Mouse (Mus musculus) brain, embryonic 14.5 days (tissue): ENCODE measurements around the gene Abcc12.

Experiments
- CTCF ChIP-seq: fragments of 200-500 bp; IDR thresholded peaks from 2 replicates; pipeline ENCODE4 v1.5.1; 2012; ENCODE audit warnings: inconsistent platforms, mild to moderate bottlenecking, moderate library complexity, borderline replicate concordance; ENCODE audit not compliant: insufficient read depth, insufficient read length; ENCODE audit errors: extremely low read depth
- POLR2A ChIP-seq: fragments of 200-500 bp; IDR thresholded peaks from 2 replicates; pipeline ENCODE4 v1.6.1; 2012; ENCODE audit warnings: mild to moderate bottlenecking, inconsistent platforms, borderline replicate concordance; ENCODE audit not compliant: poor library complexity, insufficient read depth, insufficient read length, severe bottlenecking; ENCODE audit errors: extremely low read depth

DNA sequence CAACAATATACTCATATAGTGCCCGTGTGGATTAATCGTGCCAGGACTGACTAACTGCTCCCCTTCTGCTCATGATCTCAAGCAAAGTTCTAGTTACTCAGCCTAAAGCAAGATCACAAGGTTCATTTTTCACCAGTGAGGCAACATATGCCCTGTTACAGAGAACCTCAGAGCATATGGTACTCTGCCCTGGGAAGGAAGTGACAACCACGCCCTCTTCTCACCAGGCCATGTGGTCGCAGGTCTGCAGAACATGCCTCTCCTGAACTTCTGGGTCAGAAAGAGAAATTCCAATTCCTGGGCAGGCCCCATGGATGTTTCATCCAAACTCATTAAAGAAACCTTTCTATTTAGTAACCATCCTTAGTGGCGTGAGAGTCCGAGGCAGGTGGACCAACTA, 39.6 kb downstream of the Abcc12 start:
- TF ChIP-seq POLR2A (no peak), CTCF (no peak)
